Mouse (Mus musculus) CH12.LX (cell line): ENCODE results near the gene Asic4.

ENCODE experiments used
- CTCF ChIP-seq, 2 experiments: IDR thresholded peaks in 1 of 2; conservative IDR thresholded peaks in 1 of 2; 2 replicates each; pipeline ENCODE4 v1.5.1; 2011 to 2012; ENCODE audit warnings: low read depth in 2 of 2, low read length in 2 of 2, improper control_type of control experiment in 1 of 2, inconsistent platforms in 1 of 2, mild to moderate bottlenecking in 1 of 2, moderate library complexity in 1 of 2
- ELF1 ChIP-seq: IDR thresholded peaks from 2 replicates; pipeline ENCODE4 v1.6.1; 2014; ENCODE audit warnings: low read depth, mild to moderate bottlenecking, inconsistent platforms, low read length, improper control_type of control experiment
- EP300 ChIP-seq: IDR thresholded peaks from 2 replicates; pipeline ENCODE4 v1.6.1; 2011; ENCODE audit warnings: low read length, improper control_type of control experiment
- MAZ ChIP-seq: IDR thresholded peaks from 2 replicates; pipeline ENCODE4 v1.6.1; 2012; ENCODE audit warnings: low read depth, mild to moderate bottlenecking, inconsistent platforms, low read length, improper control_type of control experiment, moderate library complexity
- NELFE ChIP-seq: IDR thresholded peaks from 2 replicates; pipeline ENCODE4 v1.6.1; 2011; ENCODE audit warnings: low read depth, low read length, improper control_type of control experiment
- NRF1 ChIP-seq: IDR thresholded peaks from 2 replicates; pipeline ENCODE4 v1.6.1; 2014; ENCODE audit warnings: low read depth, mild to moderate bottlenecking, inconsistent platforms, low read length, improper control_type of control experiment, moderate library complexity
- PAX5 ChIP-seq: IDR thresholded peaks from 2 replicates; pipeline ENCODE4 v1.6.1; 2012; ENCODE audit warnings: low read length, inconsistent platforms, mixed read lengths
- POLR2A ChIP-seq: IDR thresholded peaks from 2 replicates; pipeline ENCODE4 v1.6.1; 2011; ENCODE audit warnings: low read depth, mild to moderate bottlenecking, improper control_type of control experiment, low read length
- TCF12 ChIP-seq: IDR thresholded peaks from 2 replicates; pipeline ENCODE4 v1.6.1; 2014; ENCODE audit warnings: low read depth, mild to moderate bottlenecking, inconsistent platforms, low read length, improper control_type of control experiment
- ZC3H11A ChIP-seq: IDR thresholded peaks from 2 replicates; pipeline ENCODE4 v1.6.1; 2012; ENCODE audit warnings: low read depth, mild to moderate bottlenecking, inconsistent platforms, low read length, improper control_type of control experiment

DNA sequence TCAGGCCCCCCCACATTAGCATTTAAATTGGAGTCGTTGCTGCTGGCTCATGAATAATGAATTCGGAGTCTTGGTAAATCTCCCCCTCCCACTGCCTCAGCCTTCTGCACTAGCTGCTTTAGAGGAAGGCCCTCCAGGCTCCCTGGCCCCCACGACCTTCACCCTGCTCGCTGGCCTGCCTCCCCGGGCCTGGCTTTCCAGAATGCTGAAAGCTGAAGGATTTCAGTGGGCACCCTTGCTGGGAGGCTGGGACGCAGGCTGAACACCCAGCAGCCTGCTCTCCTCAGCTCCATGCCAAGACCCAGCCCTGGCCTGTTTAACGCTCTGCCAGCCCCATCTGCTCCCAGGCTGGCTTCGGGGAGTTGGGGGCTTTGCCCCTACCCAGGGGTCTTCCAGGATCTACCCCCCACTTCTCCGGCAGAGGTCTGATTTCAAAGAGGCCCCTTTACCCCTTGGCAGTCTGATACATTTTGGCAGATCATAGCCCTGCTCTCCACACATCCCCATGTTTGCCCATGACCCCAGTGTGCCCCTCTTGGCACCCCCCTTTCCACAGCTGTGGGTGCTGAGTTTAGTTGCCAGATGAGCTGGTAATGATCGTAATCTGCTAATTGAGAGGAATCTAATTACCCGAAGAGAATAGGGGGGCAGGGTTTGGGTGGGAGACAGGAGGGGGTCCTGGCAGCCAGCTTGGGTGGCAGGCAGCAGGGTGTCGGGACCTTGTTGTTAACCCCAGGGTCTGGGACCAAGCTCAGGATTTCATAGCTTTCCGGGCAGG lies 6.8 kb upstream of the Asic4 start:
- TF ChIP-seq PAX5 (no peak), EP300 (no peak), CTCF (conservative IDR thresholded peaks at IDR 0.05 in 1 of 2, IDR thresholded peaks at IDR 0.05 in 1 of 2; ENCODE audit: low read depth in 2 of 2, low read length in 2 of 2) (no peak), ZC3H11A (no peak), NRF1 (no peak), POLR2A (no peak), NELFE (no peak), ELF1 (no peak), TCF12 (no peak), MAZ (no peak)
